Mouse (Mus musculus): ENCODE measurements around the gene Ralgds. TPM values are rescaled to one million over a fixed set of nuclear protein-coding genes. Genes with fewer than 3 reads are reported as not detected.

Gene Ralgds
- total RNA-seq, 2 experiments from 2014 or later = 2.1 to 4.6 TPM

GRCm38 (mm10) chr2:28529856-28530255, 16.9 kb downstream of the Ralgds start:
- no peak for ATAC-seq (replicated peaks; ENCODE audit: poor library complexity, severe bottlenecking)

GRCm38 (mm10) chr2:28530311-28530710, 17.4 kb downstream of the Ralgds start:
- no peak for ATAC-seq (replicated peaks; ENCODE audit: poor library complexity, severe bottlenecking)

DNA sequence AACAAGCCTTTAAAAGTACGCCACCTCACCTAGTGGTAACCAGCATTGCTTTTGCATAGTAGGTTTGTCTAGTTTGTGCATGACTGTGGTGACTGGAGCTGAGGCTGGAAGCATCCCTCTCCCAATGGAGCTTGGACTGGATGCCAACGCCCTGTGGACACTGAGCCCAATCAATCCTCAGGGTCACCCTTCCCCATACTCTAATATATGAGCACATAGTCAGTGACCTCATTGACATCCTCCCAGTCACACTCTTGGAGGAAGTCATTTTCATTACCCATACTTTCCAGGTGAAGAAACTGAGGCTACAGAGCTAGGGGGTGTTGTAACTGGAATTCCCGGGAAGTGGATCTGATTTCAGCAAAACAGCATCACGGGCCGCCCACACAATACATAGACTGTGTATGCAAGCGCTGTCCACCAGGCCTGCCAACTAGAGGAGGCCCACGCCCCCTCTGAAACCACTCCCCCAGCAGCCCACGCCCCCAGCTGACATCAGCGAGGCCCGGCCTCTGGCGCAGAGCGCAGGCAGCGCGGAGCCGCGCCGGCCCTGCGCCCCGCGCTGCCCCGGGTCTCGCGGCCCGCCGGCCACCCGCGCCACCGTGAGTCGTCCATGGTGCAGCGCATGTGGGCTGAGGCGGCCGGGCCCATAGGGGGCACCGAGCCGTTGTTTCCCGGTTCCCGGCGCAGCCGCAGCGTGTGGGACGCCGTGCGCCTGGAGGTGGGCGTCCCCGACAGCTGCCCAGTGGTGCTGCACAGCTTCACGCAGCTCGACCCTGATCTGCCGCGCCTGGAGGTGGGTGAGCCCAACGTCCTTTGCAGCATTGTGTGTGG, 20.2 kb downstream of the Ralgds start:
- ATAC-seq (replicated peaks; ENCODE audit: poor library complexity, severe bottlenecking) = peak; percentile 92

GRCm38 (mm10) chr2:28533901-28534435, 21.0 kb downstream of the Ralgds start:
- ATAC-seq (replicated peaks; ENCODE audit: poor library complexity, severe bottlenecking) = no peak

GRCm38 (mm10) chr2:28534436-28535262, 21.7 kb downstream of the Ralgds start:
- ATAC-seq (replicated peaks; ENCODE audit: poor library complexity, severe bottlenecking) = no peak

DNA sequence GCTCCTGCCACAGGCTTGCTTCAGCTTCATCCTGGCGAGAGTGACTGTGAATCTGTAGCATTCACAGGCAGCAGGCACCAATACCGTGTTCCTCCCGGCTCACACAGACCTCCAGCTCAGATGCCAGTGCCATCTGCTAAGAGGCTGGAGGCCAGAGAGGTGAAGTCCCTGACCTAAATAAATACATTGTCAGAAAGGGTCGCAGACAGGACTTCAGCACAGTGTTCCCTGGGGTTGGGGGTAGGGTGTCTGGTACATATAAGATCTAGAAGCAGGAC, 22.3 kb downstream of the Ralgds start:
- ATAC-seq (replicated peaks; ENCODE audit: poor library complexity, severe bottlenecking) = no peak

- ATAC-seq (replicated peaks; ENCODE audit: poor library complexity, severe bottlenecking) = no peak
Measured at GRCm38 (mm10) chr2:28535650-28536049, 22.7 kb downstream of the Ralgds start.

DNA sequence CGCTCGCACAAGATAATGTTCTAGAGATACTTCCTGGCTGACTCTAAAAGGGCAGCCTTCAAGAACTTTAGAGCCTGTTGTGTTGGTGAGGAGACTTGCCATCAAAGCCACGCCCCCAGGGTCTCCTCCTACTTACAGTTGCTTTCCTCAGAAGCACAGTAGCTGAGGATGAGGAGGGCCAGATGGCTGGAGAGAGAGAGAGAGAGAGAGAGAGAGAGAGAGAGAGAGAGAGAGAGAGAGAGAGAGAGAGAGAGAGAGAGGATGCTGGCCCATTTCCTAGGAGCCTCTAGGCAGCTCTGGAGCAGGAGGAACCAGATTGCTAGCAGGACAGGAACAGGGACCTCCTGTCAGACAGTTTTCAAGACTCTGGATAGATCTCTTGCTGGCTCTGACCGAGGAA, 23.2 kb downstream of the Ralgds start:
- ATAC-seq (replicated peaks; ENCODE audit: poor library complexity, severe bottlenecking) = no peak

DNA sequence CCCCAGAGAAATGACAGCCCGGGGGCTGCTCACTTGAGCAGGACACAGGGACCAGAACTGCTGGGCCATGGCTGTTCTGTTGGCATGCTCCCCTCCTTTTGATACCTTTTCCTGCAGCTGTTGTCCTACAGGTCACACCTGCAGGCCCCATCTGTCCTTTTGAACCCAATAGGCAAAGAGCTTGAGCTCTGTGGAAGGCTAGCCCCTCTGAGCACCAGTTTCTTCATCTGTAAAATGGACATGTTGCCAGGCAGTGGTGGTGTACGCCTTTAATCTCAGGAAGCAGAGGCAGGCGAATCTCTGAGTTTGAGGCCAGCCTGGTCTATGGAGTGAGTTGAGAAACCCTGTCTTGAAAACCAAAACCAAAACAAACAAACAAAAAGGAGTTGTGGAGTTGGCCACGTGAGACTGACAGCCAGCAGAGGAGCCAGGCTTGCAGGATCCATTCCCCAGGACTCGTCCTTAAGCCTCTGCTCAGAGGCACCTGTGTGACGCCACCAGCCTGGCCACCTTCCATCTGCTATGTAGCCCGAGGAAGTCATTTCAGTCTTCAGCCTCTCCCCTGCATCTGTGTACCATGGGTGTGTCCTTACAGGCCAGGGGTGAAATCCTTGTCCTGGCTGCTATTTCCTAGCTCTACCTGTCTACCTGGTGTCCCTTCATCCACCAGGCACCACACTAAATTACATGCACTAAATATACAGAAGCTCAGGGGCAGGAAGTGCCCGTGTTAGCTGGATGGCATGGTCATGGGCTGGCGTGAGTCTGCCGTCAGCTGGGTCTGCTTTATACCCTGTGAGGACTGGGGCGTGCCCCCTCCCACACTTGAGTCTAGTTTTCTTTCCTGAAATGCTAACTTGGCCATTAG, 24.1 kb downstream of the Ralgds start:
- ATAC-seq (replicated peaks; ENCODE audit: poor library complexity, severe bottlenecking) = no peak

- no peak for ATAC-seq (replicated peaks; ENCODE audit: poor library complexity, severe bottlenecking)
Measured at GRCm38 (mm10) chr2:28537634-28537920, 24.7 kb downstream of the Ralgds start.

DNA sequence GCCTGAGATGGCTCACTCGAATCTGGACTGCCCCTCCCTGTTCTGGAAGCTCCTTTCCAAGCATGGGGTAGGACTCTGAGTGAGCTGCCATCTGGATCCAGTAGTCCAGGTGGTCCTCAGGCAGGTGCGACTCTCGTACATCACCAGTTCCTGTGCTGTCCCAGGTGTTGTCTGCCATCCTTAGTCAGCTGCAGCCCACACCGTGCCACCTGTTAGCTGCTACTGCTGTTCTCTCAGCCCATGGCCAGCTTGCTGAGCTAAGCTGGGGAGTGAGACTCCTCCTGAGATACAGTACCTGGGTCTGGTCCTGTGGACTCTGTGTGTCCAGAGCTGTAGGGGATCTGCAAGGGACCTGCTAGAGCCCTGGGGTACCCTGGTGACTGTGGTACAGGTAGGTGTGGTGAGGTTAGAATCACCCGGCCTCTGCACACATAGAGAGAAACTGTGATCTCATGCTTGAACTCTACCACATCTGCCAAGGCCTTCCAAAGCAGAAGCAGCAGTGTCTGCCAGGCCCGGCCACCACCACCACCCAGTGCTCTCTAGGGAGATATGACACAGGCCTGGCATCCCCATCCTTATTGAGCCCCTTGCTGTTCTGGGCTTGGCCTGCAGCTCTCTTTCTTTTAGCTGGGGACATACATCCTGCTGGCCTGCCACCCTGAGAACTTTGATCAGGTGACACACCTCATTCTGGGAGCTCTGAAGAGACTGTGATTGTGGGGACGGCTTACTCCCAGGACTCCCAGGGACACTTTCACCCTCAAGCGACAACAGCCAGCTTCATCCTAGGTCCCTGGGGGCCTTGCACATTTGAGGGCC, 25.3 kb downstream of the Ralgds start:
- no peak for ATAC-seq (replicated peaks; ENCODE audit: poor library complexity, severe bottlenecking)

DNA sequence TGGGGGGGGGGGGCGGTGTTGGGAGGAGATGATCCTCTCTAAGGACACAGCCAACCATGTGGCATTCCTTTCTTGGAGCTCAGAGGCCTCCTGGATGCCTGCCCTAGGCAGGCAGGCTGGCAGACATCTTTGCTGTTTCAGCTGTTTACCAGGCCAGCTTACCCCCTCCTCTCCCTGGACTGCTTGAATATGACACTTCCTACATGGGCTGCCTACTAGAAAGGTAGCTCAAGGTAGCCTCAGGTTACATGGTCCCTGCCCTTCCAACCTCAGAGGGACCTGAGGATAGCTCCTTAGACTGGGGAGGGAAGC, 25.8 kb downstream of the Ralgds start:
- ATAC-seq (replicated peaks; ENCODE audit: poor library complexity, severe bottlenecking) = no peak

DNA sequence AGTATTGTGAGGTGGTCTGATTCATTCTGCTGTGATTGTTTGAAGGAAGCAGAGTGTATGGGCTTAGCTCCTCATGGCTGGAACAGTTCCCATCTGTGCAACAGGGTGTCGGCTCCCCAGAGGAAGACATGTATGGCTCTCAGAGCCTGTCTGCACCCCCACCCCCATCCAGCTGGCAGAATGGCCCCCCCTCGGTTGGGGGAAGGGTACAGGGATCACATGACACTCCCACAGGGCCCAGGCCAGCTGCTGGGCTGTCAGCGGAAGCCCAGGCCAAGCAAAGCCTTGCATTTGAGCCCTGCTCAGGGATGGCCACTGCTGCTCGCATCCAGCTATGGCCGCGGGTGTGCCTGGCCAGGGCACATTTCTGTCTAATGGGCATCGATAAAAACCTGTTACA, 26.3 kb downstream of the Ralgds start:
- no peak for ATAC-seq (replicated peaks; ENCODE audit: poor library complexity, severe bottlenecking)

DNA sequence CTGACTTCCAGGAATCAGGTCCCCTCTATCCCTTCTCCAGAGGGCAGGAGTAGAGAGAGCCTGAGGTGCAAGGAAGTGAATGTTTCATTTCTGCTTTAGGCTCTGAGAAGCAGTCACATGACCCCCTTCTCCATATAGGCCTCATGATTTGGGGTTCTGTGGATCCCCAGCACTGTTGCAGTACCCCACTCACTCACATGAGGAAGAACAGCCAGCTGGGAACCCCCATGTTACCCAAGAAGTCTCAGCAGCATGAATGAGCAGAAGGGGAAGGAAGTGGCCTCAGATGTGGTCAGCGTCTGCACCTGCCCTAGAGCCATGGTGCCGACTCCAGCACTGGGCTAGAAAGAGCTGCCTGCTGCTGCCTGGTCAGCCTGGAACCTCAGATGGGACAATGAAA, 27.0 kb downstream of the Ralgds start:
- ATAC-seq (replicated peaks; ENCODE audit: poor library complexity, severe bottlenecking) = peak; percentile 95

- no peak for ATAC-seq (replicated peaks; ENCODE audit: poor library complexity, severe bottlenecking)
Measured at GRCm38 (mm10) chr2:28540587-28541227, 27.8 kb downstream of the Ralgds start.

- ATAC-seq (replicated peaks; ENCODE audit: poor library complexity, severe bottlenecking) = no peak
Measured at GRCm38 (mm10) chr2:28543894-28544293, 31.0 kb downstream of the Ralgds start.

DNA sequence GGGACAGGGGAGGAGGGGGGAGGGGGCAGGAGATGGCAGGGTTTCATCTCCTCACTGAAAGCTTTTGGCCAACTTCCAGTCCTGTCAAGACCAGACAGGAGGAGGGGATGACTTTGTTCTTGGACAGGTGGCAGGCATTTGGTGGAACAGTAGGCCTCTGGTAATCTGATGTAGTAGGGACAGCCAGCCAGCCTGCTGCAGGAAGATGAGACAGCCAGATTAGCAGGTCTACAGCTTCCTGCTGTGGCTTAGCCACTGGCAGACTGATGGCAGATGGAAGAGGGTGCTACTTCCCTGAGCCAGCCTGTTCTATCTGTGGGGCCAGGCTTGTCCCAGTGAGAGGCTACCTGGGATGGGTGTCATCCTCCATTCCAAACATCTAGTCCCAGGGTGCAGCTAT, 33.1 kb downstream of the Ralgds start:
- ATAC-seq (replicated peaks; ENCODE audit: poor library complexity, severe bottlenecking) = peak; percentile 44

GRCm38 (mm10) chr2:28546560-28546959, 33.6 kb downstream of the Ralgds start:
- ATAC-seq (replicated peaks; ENCODE audit: poor library complexity, severe bottlenecking) = no peak
